Mouse (Mus musculus): ENCODE measurements at regions not wholly inside any gene's neighbourhood (a gene's known extent, or its start where the extent isn't known, plus 50 kb on each side); places are given as distances from the start of the nearest gene placed in this dataset.
"Not testable (repeated sequence)": the region's sequence is repeated elsewhere in the genome, so short reads cannot be mapped to it uniquely, and the experiment has no call there.

- Histone ChIP-seq H3K4me2 (ENCODE audit: low read depth) (no peak overlapping the region), H3K36me3 (ENCODE audit: control insufficient read depth, insufficient read depth) (no peaks in the 10 kb centered on the region), H3ac (ENCODE audit: control insufficient read depth, insufficient read length) (no peak overlapping the region), H3K27me3 (ENCODE audit: control insufficient read depth, insufficient read depth, insufficient read length) (no peaks in the 10 kb centered on the region), H3K79me2 (ENCODE audit: control insufficient read depth, insufficient read depth) (no peaks in the 10 kb centered on the region), H3K4me3 (no peak overlapping the region)
- TF ChIP-seq TCF3 (IDR thresholded peaks at IDR 0.05; ENCODE audit: insufficient read length, low read depth) (no peak), MYOG (IDR thresholded peaks at IDR 0.05; ENCODE audit: control insufficient read depth in 1 of 3, insufficient read depth in 1 of 3, insufficient read length in 2 of 3, low read depth in 2 of 3) (peak in 1 of 3 experiments; percentile 8), MYOD1 (IDR thresholded peaks at IDR 0.05; ENCODE audit: control insufficient read depth in 1 of 3, insufficient read length in 2 of 3, low read depth in 2 of 3) (peak; percentile 62 to 79 (median 78)), POLR2AphosphoS2 (IDR thresholded peaks at IDR 0.05; ENCODE audit: insufficient read length, low read depth) (no peak), TCF12 (IDR thresholded peaks at IDR 0.05; ENCODE audit: insufficient read depth, poor library complexity, severe bottlenecking) (peak; percentile 21), USF1 (IDR thresholded peaks at IDR 0.05; ENCODE audit: low read depth) (no peak), REST (IDR thresholded peaks at IDR 0.05; ENCODE audit: insufficient read depth, insufficient read length) (no peak), CEBPB (IDR thresholded peaks at IDR 0.05; ENCODE audit: insufficient read depth, poor library complexity, severe bottlenecking) (no peak), POLR2A (IDR thresholded peaks at IDR 0.05; ENCODE audit: insufficient read length, low read depth) (no peak), SRF (IDR thresholded peaks at IDR 0.05; ENCODE audit: control insufficient read depth, insufficient read length, low read depth) (no peak), MAX (IDR thresholded peaks at IDR 0.05; ENCODE audit: low read depth) (no peak), E2F4 (IDR thresholded peaks at IDR 0.05; ENCODE audit: insufficient read depth) (no peak)
Measured at GRCm38 (mm10) chr14:13055198-13055597, 229.4 kb upstream of the Synpr start.

- H3K79me2 ChIP-seq (ENCODE audit: control insufficient read depth, insufficient read depth); H3ac ChIP-seq (ENCODE audit: control insufficient read depth, insufficient read length); H3K4me2 ChIP-seq (ENCODE audit: low read depth); H3K27me3 ChIP-seq (ENCODE audit: control insufficient read depth, insufficient read depth, insufficient read length); H3K36me3 ChIP-seq (ENCODE audit: control insufficient read depth, insufficient read depth); H3K4me3 ChIP-seq: not testable (repeated sequence)
Measured at GRCm38 (mm10) chr14:13042536-13042935, 219.7 kb upstream of the Cadps start.

GRCm38 (mm10) chr14:13041741-13042140 is 218.9 kb upstream of the Cadps start:
- Histone ChIP-seq H3K27me3 (ENCODE audit: control insufficient read depth, insufficient read depth, insufficient read length) (no peaks in the 10 kb centered on the region), H3K4me3 (no peak overlapping the region), H3ac (ENCODE audit: control insufficient read depth, insufficient read length) (no peak overlapping the region), H3K36me3 (ENCODE audit: control insufficient read depth, insufficient read depth) (no peaks in the 10 kb centered on the region), H3K4me2 (ENCODE audit: low read depth) (no peak overlapping the region), H3K79me2 (ENCODE audit: control insufficient read depth, insufficient read depth) (no peaks in the 10 kb centered on the region)
- no peak for TF ChIP-seq MYOG (IDR thresholded peaks at IDR 0.05; ENCODE audit: control insufficient read depth in 1 of 3, insufficient read depth in 1 of 3, insufficient read length in 2 of 3, low read depth in 2 of 3)
- no peak for TF ChIP-seq POLR2A (IDR thresholded peaks at IDR 0.05; ENCODE audit: insufficient read length, low read depth)
- no peak for TF ChIP-seq SRF (IDR thresholded peaks at IDR 0.05; ENCODE audit: control insufficient read depth, insufficient read length, low read depth)
- no peak for TF ChIP-seq MAX (IDR thresholded peaks at IDR 0.05; ENCODE audit: low read depth)
- no peak for TF ChIP-seq POLR2AphosphoS2 (IDR thresholded peaks at IDR 0.05; ENCODE audit: insufficient read length, low read depth)
- no peak for TF ChIP-seq USF1 (IDR thresholded peaks at IDR 0.05; ENCODE audit: low read depth)
- TF ChIP-seq TCF3 (IDR thresholded peaks at IDR 0.05; ENCODE audit: insufficient read length, low read depth): no peak
- TF ChIP-seq TCF12 (IDR thresholded peaks at IDR 0.05; ENCODE audit: insufficient read depth, poor library complexity, severe bottlenecking): no peak
- TF ChIP-seq CEBPB (IDR thresholded peaks at IDR 0.05; ENCODE audit: insufficient read depth, poor library complexity, severe bottlenecking): no peak
- no peak for TF ChIP-seq REST (IDR thresholded peaks at IDR 0.05; ENCODE audit: insufficient read depth, insufficient read length)
- TF ChIP-seq E2F4 (IDR thresholded peaks at IDR 0.05; ENCODE audit: insufficient read depth): no peak
- TF ChIP-seq MYOD1 (IDR thresholded peaks at IDR 0.05; ENCODE audit: control insufficient read depth in 1 of 3, insufficient read length in 2 of 3, low read depth in 2 of 3): no peak

- Histone ChIP-seq H3K36me3 (ENCODE audit: control insufficient read depth, insufficient read depth) (no peaks in the 10 kb centered on the region), H3K4me2 (ENCODE audit: low read depth) (no peak overlapping the region), H3K27me3 (ENCODE audit: control insufficient read depth, insufficient read depth, insufficient read length) (no peaks in the 10 kb centered on the region), H3K4me3 (no peak overlapping the region), H3K79me2 (ENCODE audit: control insufficient read depth, insufficient read depth) (no peaks in the 10 kb centered on the region), H3ac (ENCODE audit: control insufficient read depth, insufficient read length) (no peak overlapping the region)
- TF ChIP-seq POLR2AphosphoS2 (IDR thresholded peaks at IDR 0.05; ENCODE audit: insufficient read length, low read depth) (no peak), MYOG (IDR thresholded peaks at IDR 0.05; ENCODE audit: control insufficient read depth in 1 of 3, insufficient read depth in 1 of 3, insufficient read length in 2 of 3, low read depth in 2 of 3) (no peak), TCF3 (IDR thresholded peaks at IDR 0.05; ENCODE audit: insufficient read length, low read depth) (no peak), CEBPB (IDR thresholded peaks at IDR 0.05; ENCODE audit: insufficient read depth, poor library complexity, severe bottlenecking) (no peak), SRF (IDR thresholded peaks at IDR 0.05; ENCODE audit: control insufficient read depth, insufficient read length, low read depth) (no peak), POLR2A (IDR thresholded peaks at IDR 0.05; ENCODE audit: insufficient read length, low read depth) (no peak), TCF12 (IDR thresholded peaks at IDR 0.05; ENCODE audit: insufficient read depth, poor library complexity, severe bottlenecking) (no peak), MYOD1 (IDR thresholded peaks at IDR 0.05; ENCODE audit: control insufficient read depth in 1 of 3, insufficient read length in 2 of 3, low read depth in 2 of 3) (no peak), E2F4 (IDR thresholded peaks at IDR 0.05; ENCODE audit: insufficient read depth) (no peak), MAX (IDR thresholded peaks at IDR 0.05; ENCODE audit: low read depth) (no peak), REST (IDR thresholded peaks at IDR 0.05; ENCODE audit: insufficient read depth, insufficient read length) (no peak), USF1 (IDR thresholded peaks at IDR 0.05; ENCODE audit: low read depth) (no peak)
Measured at GRCm38 (mm10) chr14:13040176-13040575, 217.3 kb upstream of the Cadps start.

- TF ChIP-seq MYOG (IDR thresholded peaks at IDR 0.05; ENCODE audit: control insufficient read depth in 1 of 3, insufficient read depth in 1 of 3, insufficient read length in 2 of 3, low read depth in 2 of 3): no peak
- TF ChIP-seq MAX (IDR thresholded peaks at IDR 0.05; ENCODE audit: low read depth): no peak
- no peak for TF ChIP-seq TCF3 (IDR thresholded peaks at IDR 0.05; ENCODE audit: insufficient read length, low read depth)
- TF ChIP-seq REST (IDR thresholded peaks at IDR 0.05; ENCODE audit: insufficient read depth, insufficient read length): no peak
- TF ChIP-seq E2F4 (IDR thresholded peaks at IDR 0.05; ENCODE audit: insufficient read depth): no peak
- no peak for TF ChIP-seq SRF (IDR thresholded peaks at IDR 0.05; ENCODE audit: control insufficient read depth, insufficient read length, low read depth)
- TF ChIP-seq CEBPB (IDR thresholded peaks at IDR 0.05; ENCODE audit: insufficient read depth, poor library complexity, severe bottlenecking): no peak
- TF ChIP-seq POLR2AphosphoS2 (IDR thresholded peaks at IDR 0.05; ENCODE audit: insufficient read length, low read depth): no peak
- no peak overlapping the region for H3K4me3 ChIP-seq
- H3ac ChIP-seq (ENCODE audit: control insufficient read depth, insufficient read length): no peak overlapping the region
- no peaks in the 10 kb centered on the region for H3K27me3 ChIP-seq (ENCODE audit: control insufficient read depth, insufficient read depth, insufficient read length)
- no peak overlapping the region for H3K4me2 ChIP-seq (ENCODE audit: low read depth)
- H3K36me3 ChIP-seq (ENCODE audit: control insufficient read depth, insufficient read depth): no peaks in the 10 kb centered on the region
- no peaks in the 10 kb centered on the region for H3K79me2 ChIP-seq (ENCODE audit: control insufficient read depth, insufficient read depth)
Measured at GRCm38 (mm10) chr14:13037426-13037825, 214.5 kb upstream of the Cadps start.
